Mouse (Mus musculus): ENCODE results near the gene Dcbld1.
"Not testable (repeated sequence)": the region's sequence is repeated elsewhere in the genome, so short reads cannot be mapped to it uniquely, and the experiment has no call there.

DNA sequence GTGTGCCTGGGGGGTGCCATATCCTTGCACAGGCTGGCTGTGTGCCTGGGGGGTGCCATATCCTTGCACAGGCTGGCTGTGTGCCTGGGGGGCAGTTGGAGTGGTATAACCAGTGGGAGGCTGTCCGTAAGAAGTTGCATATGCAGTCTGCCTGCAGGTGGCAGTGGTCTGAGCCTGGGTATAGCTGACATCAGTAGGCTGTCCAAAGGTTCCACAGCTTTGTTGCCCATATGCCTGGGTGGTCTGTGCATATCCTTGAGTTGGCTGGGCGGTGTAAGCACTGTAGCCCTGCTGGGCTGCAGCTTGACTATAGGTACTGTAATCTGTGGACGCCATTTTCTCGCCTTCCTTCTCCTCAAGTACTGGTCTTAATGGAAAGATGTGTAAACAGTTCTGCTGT is 109.9 kb downstream of the Dcbld1 start:
- TF ChIP-seq GATA1 (IDR thresholded peaks at IDR 0.05; ENCODE audit: borderline replicate concordance, low read length); FLI1 (IDR thresholded peaks at IDR 0.05; ENCODE audit: low read length): not testable (repeated sequence)

All from megakaryocyte, embryonic 14.5 days (primary cell).